Mouse (Mus musculus) layer of hippocampus, postnatal 25 days (tissue): ENCODE measurements at regions not wholly inside any gene's neighbourhood (a gene's known extent, or its start where the extent isn't known, plus 50 kb on each side); places are given as distances from the start of the nearest gene placed in this dataset.

Experiments
- DNase-seq, 2 experiments: peaks; one replicate each; pipeline ENCODE4 v3.0.0; 2022; ENCODE audit warnings: mixed read lengths in 2 of 2, low spot score in 1 of 2; ENCODE audit errors: extremely low spot score in 1 of 2

DNA sequence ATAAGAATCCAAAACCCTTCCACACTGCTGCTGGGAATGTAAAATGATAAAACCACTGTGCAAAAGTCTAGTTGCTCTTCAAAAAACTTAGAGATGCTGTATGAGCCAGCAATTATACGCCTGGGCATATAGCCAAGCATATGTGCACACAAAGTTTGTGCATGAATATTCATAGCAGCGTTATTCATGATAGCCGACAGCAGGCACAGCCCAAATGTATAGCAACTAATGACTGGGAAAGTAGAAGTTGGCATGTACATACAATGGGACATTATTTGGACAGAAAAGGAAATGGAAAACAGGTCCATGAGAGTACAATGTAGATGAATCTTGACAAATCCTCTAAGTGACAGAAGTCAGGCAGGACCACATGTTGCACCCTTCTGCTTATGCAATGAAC lies 90.7 kb upstream of the Plxnc1 start:
- no peak for DNase-seq

DNA sequence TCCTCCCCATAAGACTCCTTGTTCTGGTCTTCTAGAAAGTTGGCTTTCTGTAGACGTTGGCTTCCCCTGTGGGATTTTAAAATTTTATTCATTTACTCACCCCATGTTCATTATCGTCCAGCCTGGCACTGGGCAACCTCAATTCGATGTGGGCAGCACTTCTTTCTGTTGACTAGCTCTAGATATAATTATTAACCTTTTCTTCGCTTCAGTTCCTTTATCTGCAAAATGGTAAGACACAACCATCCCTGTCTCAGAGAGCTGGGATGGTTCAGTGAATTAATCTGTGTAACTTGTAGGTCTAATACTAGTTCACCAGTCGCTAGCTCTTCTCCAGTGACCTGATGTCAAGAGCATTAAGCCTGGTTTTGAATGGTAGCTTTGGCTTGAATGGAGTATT lies 89.9 kb upstream of the Plxnc1 start:
- DNase-seq: no peak

DNA sequence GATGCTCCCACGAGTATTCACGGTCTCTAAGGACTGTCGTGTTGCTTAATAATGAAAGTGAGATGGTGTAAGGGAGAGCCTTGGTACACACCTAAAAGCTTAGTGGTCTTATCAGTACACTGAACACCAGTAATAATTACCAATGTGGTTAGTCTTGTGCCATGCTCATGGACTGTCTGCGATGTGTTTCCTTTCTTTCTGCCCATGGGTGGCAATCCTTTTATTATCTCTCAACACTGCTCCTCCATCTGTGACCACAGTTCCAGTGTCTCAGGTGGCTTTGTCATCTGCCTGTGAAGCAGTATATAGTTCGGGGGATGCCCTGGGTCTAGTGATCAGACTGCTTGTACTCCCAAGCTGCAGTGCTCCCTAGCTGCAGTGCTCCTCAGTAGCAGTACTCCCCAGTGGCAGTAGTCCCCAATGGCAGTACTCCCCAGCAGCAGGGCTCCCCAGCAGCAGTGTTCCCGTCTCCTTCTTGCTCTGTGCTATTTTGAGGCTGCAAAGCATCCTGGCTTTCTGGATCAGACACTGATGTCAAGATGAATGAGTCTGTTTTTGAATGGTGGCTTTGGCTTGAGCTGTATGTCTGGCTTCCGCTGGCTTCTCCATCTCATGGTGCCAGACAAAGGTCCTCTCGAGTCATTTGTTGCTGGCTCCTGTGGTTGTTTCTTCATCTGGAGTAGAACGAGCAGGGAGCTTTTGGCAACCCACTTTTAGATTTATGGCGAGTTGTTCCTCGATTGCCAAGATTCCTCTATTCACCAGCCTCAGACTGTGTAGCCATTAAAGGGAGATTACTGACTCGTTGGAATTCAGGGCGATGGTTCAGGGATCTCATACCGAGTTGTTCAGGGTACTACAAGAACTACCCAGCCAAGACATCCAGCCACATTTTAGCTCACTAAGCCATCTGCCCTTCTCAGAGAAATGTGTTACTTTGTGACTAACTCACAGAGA lies 88.4 kb upstream of the Plxnc1 start:
- DNase-seq: no peak

DNA sequence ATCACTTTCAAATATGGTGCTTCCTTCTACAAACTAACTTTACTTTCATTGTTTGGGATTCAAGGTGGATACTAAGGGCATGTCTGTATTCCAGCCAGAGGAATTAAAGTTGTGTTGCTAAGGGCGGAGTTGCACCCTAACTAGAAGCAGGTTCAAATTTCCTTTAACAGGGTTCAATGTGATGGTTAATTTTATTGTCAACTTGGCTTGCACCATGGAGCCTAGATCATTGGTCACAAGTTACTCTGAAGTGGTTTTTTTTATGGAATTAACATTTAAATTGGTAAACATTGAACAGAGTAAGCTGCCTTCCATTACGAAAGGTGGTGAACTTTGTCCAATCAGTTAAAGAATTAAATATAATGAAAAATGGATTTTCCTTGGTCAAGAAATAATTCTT lies 86.7 kb upstream of the Plxnc1 start:
- no peak for DNase-seq

DNA sequence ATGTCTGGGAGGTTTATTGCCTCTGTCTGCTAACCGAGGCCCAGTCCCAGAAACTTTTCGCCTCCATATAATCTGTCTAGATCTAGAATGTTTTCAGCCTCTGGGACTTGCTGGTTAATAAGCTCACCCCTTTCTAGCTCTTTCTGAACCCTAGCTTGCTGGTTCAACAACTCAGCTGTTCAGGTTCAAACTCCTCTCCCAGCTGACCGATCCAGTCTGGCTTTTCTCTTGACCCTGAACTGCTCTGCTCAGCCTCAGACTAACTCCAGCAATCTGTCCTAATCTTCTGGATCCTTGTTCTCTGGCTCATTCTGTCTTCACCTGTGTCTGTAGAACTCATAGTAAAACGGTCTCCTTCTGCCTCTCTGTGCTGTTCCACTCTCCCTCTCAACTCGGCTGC lies 86.2 kb upstream of the Plxnc1 start:
- DNase-seq: no peak

DNA sequence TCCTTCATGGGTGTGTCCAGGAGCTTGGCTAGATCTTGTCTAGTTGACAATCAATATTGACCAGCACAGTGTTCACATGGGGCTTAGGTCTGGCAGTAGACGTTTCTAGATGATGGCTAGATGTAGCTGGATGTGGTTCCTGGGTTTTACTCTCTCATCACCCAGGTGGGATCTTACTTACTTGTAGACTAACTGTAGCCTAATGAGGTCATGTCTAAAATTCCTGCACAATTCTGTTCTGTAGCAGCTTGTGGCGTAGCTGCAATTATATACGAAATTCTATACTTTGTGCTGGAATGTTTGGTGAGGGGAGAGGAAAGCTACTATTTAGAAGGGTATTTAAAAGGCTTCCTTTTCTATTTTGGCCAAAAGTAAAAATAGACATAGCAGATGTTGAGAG lies 84.9 kb upstream of the Plxnc1 start:
- DNase-seq: no peak

DNA sequence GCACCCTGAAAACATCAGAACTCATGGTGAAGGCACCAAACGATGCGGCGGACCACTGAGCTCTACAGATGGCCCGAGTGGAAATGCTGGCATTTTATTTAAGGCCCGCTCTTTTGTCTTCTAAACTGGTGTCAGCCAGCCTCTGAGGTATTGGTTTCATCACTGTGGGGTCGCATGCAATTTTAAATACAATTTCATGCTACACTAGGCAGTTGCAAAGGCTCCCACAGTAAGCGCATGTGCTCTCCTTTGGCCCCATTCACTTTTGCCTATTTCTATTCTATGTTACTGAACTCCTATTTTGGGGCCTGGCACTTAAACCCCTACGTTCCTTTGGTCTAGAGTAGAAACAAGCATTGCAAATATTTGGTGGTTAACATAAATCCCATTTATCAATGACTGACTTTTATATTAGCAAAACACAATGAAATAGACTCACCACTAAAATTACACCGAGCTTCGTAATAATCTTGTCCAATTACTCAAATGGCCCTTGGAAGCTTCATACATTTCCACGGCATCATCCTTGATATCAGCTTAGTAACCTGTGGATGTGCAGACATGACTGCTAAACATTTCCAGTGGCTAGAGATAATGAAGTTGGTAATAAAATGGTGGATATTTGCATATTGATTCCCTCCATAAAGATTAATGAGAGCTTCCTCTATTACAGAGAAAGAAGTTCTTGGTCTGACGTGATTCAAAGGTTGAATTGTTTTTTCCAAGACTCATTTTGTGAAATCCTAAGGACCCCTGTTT lies 81.1 kb upstream of the Plxnc1 start:
- no peak for DNase-seq

DNA sequence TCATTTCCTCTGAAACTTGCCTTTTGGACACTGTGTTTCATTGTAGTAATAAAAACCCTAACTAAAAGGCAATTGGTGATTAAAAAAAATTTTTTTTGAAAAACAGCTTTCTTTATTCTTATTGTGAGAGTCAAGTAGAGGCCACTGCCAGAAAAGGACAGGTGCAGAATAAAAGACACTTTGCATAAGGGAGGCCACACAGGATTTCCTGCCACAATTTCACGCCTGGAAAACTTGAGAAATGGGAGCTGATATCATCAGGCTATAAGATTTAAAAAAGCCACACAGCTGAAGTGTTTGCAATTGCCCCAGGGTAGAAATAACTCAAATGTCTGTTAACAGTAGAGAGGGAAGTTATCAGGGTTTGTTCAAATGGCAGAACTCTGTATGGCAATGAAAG lies 76.6 kb upstream of the Plxnc1 start:
- no peak for DNase-seq

DNA sequence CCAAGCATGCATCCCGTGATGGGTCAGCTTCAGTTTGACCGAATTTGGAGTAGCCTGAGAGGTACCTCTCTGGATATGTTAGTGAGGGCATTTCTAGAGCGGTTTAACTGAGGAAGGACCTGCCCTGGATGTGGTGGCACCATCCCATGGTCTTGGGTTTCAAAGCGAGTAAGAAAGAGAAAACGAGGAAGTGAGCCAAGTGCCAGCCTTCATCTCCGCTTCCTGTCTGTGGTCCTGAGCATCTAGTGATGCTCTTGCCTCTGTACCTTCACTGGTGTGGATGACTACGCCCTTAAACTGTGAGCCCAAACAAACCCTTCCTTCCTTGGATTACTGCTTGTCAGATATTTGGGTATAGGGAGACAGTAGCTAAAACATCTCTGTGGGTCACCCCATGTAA lies 72.3 kb upstream of the Plxnc1 start:
- DNase-seq: no peak

DNA sequence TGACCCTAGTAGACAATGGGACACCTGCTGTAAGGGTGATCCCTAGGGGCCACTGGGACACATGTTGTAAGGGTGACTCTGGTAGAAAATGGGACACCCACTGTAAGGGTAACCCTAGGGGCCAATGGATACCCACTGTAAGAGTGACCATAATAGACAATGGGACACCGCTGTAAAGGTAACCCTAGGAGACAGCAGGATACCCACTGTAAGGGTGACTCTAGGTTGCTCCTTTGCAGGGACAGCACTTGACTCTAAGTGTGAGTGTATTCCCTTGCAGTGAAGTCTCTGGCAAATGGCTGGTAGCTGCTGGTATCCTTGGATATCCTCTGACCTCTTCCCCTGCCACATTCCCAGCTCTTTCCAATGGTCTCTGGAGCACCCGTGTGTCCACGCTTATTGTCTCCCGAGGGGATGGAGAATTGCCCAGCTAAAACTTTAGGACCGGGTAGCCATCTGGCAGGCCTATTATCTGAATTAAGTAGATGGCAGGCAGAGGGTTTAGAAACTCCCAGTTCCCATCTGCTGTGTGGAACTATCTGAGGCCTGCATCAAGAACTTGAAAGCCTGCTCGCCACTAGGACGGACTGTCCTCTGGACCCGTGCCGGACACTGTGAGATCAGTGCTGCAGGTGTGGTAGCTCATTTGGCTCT lies 70.8 kb upstream of the Plxnc1 start:
- DNase-seq: no peak

DNA sequence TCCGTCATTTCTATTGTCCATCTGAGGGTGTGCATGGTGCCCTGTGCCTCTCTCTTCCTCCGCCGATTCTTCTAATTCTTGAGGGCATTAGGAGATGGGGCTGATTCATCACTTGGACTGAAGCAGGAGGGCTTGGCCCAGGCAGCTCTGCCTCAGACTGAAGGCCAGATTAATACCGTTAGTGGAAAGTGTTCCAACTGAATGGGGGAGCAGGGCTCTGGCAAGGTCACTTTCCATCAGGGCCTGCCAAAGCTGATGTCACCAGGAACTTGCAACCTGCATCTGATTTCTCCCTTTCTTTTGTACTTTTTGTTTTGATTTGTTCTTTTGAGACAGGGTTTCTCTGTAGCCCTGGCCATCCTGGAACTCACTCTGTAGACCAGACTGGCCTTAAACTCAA lies 69.3 kb upstream of the Plxnc1 start:
- DNase-seq: no peak

DNA sequence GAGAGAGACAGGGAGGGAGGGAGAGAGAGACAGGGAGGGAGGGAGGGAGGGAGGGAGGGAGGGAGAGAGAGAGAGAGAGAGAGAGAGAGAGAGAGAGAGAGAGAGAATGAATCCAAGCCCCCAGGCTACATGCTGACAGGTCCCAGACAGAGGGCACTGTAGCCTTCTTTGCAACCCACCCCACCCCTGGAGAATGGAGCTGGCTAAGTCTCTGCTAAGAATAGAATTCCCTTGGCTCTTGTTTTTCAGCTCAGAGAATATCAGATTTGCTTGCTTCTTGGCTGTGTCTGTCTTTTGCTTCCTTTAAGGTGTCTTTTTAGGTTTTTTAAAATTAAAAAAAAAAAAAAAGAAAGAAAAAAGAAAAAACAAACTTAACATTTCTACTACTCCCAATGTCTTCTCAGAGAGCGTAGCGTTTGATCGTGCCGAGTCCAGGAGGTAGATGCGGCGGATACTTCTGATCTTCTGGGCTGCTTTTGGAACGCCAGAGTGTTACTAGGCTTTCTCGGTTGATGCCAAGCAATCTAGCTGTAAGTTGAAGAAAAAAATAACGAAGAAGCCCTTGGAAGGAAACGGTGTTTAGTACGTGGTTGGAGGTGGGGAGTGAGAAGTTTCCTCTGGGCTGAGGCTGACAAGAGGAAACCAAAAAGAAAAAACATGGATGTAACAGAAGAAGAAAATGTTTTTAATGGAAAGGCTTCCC lies 68.7 kb upstream of the Plxnc1 start:
- DNase-seq: no peak

DNA sequence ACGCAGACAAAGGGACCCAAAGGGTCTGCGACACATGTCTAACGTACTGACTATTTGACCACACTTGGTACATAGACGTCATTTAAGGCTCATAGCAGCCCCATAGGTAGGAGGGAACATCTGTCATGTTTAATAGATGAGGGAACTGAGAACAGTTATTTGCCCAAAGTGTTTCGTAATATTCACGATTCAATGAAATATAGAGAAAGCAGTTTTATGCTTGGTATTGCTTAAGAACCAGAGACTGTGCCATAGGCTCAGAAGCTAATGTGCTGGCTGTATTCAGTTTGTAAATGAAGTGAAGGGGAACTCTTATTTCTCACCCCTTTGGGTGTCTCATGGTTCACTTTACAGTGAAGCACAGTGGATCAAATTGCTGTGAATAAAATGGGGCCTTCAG lies 65.7 kb upstream of the Plxnc1 start:
- no peak for DNase-seq

DNA sequence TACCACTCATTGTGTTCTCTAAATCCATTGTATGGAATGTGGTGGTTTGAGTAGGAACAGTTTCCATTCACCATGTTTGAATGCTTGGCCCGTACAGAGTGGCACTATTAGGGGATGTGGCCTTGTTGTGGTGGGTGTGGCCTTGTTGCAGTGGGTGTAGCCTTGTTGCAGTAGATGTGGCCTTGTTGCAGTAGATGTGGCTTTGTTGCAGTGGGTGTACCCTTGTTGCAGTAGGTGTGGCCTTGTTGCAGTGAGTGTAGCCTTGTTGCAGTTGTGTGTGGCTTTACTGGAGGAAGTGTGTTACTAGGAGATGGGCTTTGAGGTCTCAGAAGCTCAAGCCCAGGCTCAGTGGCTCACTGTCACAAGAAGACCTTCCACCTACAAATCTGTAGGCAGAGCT lies 64.4 kb upstream of the Plxnc1 start:
- no peak for DNase-seq

DNA sequence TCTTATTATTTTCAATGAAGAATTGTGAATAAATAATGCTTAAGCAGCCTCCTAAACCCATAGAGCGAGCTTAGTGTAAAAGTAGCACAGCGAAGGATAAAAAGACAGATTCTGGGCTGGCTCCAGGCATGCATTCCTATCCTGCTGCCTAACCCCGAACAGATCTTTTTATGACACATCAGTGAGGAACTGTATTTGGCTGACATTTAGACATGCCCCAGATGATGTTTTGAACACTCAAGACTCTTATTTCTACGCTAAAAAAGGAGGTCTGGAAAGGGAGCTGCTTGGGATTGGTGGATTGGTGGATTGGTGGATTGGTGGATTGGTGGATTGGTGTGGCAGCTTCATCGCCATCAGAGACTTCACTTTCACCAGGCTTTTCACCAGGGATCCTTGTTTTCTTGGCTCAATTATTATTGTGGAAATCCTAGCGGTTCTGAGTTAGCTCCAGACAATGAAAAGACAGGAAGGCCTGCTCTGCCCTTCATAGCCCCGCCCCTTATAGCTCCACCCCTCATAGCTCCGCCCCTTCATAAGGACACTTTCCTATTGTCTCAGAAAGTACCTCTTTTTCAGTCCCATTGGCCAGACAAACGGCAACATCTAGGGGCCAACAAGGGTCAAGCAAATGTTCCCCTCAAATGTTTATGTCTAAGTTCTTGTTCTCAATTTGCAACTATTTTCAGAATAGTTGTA lies 59.6 kb upstream of the Plxnc1 start:
- DNase-seq: no peak

DNA sequence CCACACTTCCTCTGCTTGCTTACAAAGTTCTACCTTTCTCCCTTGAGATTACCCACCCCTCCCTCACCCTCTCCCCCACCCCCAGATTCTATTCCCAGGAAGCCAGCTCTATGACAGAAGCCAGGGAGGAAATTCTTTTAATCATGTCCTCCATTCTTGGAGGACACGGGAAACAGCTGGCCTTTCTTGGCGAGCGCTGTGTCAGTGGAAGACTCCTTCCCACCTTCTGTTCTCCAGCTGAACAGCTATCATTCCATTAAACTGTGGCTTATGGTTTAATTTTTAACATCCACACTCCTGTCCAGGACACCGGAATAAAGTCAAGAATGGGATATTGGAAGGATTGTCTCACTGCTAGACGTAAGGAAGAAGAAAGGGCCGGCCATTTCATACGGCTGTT lies 59.0 kb upstream of the Plxnc1 start:
- no peak for DNase-seq

DNA sequence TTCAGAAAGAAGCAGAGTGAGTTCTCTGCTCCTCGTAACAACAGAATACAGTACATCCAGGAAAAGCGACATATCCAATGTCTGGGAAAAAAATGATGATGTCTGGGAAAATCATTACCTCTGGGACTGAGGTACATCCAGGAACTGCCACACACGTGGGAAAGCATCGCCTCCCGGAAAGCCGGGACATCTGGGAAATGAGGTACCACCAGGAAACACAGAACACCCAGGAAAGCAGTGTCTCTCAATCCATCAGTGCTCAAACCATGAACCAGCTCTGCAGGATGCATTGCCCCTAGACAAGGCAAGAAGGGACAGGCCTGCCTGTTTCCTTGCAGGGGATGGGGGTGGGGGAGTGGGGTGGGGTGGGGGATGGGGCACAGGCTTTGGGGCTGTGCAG lies 57.0 kb upstream of the Plxnc1 start:
- no peak for DNase-seq

DNA sequence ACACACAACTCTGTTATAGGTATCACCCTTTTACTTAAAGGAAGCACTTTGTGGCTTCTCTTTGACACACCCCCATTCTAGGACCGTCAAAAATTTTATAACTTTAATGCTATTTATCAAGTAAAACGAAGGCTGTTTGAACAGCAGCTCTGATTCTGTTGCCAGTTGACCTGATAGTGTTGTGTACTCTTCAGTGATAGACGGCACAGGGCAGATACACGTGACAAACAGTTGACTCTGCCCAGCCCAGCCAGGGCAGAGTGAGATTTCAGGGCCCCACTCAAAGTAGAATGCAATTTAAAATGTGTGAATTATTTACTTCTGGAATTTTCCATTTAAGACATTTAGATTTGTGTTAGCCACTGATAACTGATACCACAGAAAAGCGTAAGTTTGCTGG lies 55.1 kb upstream of the Plxnc1 start:
- no peak for DNase-seq
